Mouse (Mus musculus) liver, embryonic 15.5 days (tissue): ENCODE data around the gene Olfr507. TPM values are rescaled to one million over a fixed set of nuclear protein-coding genes. Genes with fewer than 3 reads are reported as not detected.

Experiments
- polyA plus RNA-seq: library from polyadenylated mRNA; unstranded; fragments of >200 nt; fragmentation: Nextera tagmentation; extraction: Ambion mirVana; gene quantifications from 2 replicates; pipeline ENCODE4 v1.2.1, GENCODE M21; 2015

Olfr507 gene
- polyA plus RNA-seq, 1 experiment from 2014 or later = not detected

Other genes starting within 250 kb of the Olfr507 start
- gene Olfr495, start 228.6 kb upstream of the Olfr507 start, polyA plus RNA-seq = not detected in 2 replicates
- gene Olfr497, start 201.4 kb upstream of the Olfr507 start, polyA plus RNA-seq = not detected in 2 replicates
- not detected in 2 replicates for gene Olfr498, start 156.5 kb upstream of the Olfr507 start, polyA plus RNA-seq
- not detected in 2 replicates for gene Olfr502, start 96.7 kb upstream of the Olfr507 start, polyA plus RNA-seq
- gene Olfr503, start 77.3 kb upstream of the Olfr507 start, polyA plus RNA-seq = not detected in 2 replicates
- not detected in 2 replicates for gene Olfr504, start 56.0 kb upstream of the Olfr507 start, polyA plus RNA-seq
- gene Olfr506, start 11.0 kb upstream of the Olfr507 start, polyA plus RNA-seq = not detected in 2 replicates
- not detected in 2 replicates for gene Olfr508, start 8.2 kb downstream of the Olfr507 start, polyA plus RNA-seq
- not detected in 2 replicates for gene Olfr509, start 30.1 kb downstream of the Olfr507 start, polyA plus RNA-seq
- gene Olfr510, start 44.6 kb downstream of the Olfr507 start, polyA plus RNA-seq = not detected in 2 replicates
- gene Olfr512, start 91.5 kb downstream of the Olfr507 start, polyA plus RNA-seq = not detected in 2 replicates
- gene Olfr513, start 129.2 kb downstream of the Olfr507 start, polyA plus RNA-seq = not detected in 2 replicates
- not detected in 2 replicates for gene Olfr514, start 204.2 kb downstream of the Olfr507 start, polyA plus RNA-seq
- not detected in 2 replicates for gene Olfr516, start 228.7 kb downstream of the Olfr507 start, polyA plus RNA-seq